Mouse (Mus musculus) hindbrain, postnatal 0 days (tissue): ENCODE measurements at regions not wholly inside any gene's neighbourhood (a gene's known extent, or its start where the extent isn't known, plus 50 kb on each side); places are given as distances from the start of the nearest gene placed in this dataset.
A peak's percentile ranks its signal among the peaks of the same experiment; 100 is the strongest.

Source experiments
- ATAC-seq: fragments of 200-750 bp; cut with Nextera tagmentation; 2 replicates; pipeline ENCODE4 v1.8.0; 2017; ENCODE audit warnings: mild to moderate bottlenecking, moderate TSS enrichment, moderate library complexity
- DNase-seq: peaks from one replicate; pipeline ENCODE4 v3.0.0-alpha.2; 2015; ENCODE audit warnings: low spot score
- H3K27ac ChIP-seq: fragments of 300-500 bp; sonication (generic); 2 replicates; pipeline ENCODE4 v1.5.1; 2014; ENCODE audit warnings: mild to moderate bottlenecking
- H3K27me3 ChIP-seq: fragments of 300-500 bp; sonication (generic); 2 replicates; pipeline ENCODE4 v1.6.1; 2014; ENCODE audit warnings: low read length, mixed read lengths; ENCODE audit not compliant: insufficient read depth
- H3K36me3 ChIP-seq: fragments of 300-500 bp; sonication (generic); 2 replicates; pipeline ENCODE4 v1.6.1; 2014; ENCODE audit warnings: low read length, mixed read lengths; ENCODE audit not compliant: insufficient read depth
- H3K4me1 ChIP-seq: fragments of 300-500 bp; sonication (generic); 2 replicates; pipeline ENCODE4 v1.6.1; 2014; ENCODE audit warnings: antibody characterized with exemption, low read length, mixed read lengths; ENCODE audit not compliant: insufficient read depth
- H3K4me2 ChIP-seq: fragments of 300-500 bp; sonication (generic); 2 replicates; pipeline ENCODE4 v1.6.1; 2014; ENCODE audit warnings: low read depth, mild to moderate bottlenecking, low read length, moderate library complexity, mixed read lengths
- H3K4me3 ChIP-seq: fragments of 300-500 bp; sonication (generic); 2 replicates; pipeline ENCODE4 v1.5.1; 2014; ENCODE audit warnings: low read length
- H3K9ac ChIP-seq: fragments of 300-500 bp; sonication (generic); replicated peaks from 2 replicates; pipeline ENCODE4 v1.6.1; 2014; ENCODE audit warnings: mild to moderate bottlenecking, low read length, moderate library complexity, mixed read lengths
- H3K9me3 ChIP-seq: fragments of 300-500 bp; sonication (generic); 2 replicates; pipeline ENCODE4 v1.6.1; 2016; ENCODE audit warnings: low read length, mixed read lengths
- CTCF ChIP-seq: IDR thresholded peaks from 2 replicates; pipeline ENCODE4 v1.5.1; 2016; ENCODE audit warnings: antibody characterized with exemption, control low read depth, low read depth
- WGBS: fragments of 180-500 bp; shearing (Covaris S2); extraction: QIAGEN DNeasy Blood & Tissue Kit; methylation state at CpG from one replicate; pipeline ENCODE4 v1.1.7; 2014; 5-methylcytosine and 5-hydroxymethylcytosine counted together

DNA sequence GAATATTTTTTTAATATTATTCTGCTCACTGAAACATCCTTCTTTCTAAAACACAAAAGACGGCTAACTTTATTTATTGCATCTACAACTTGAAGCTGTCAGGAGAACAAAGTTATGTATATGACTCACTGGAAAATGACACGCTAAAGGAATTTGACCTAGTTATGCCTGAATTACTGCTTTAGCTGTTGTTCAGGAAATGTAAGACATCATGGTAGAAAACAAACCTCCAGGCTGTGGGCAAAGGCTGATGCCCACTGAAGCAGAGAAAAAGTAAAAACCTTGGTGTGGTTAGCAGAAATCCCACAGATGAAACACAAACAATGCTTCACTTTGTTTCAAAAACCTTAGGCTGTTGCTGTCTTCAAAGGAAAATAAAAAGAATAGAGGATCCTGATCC is 136.5 kb upstream of the A730009L09Rik start:
- Histone ChIP-seq H3K36me3 (no peaks in the 10 kb centered on the region), H3K4me1 (no peaks in the 10 kb centered on the region), H3K4me3 (no peak overlapping the region), H3K4me2 (no peak overlapping the region), H3K27me3 (no peaks in the 10 kb centered on the region), H3K27ac (no peak overlapping the region), H3K9me3 (no peaks in the 10 kb centered on the region), H3K9ac (no peak overlapping the region)
- DNase-seq: no peak
- no peak for ATAC-seq
- TF ChIP-seq CTCF: no peak
- 82% methylated on average over 2 of the region's 2 CpGs for WGBS

DNA sequence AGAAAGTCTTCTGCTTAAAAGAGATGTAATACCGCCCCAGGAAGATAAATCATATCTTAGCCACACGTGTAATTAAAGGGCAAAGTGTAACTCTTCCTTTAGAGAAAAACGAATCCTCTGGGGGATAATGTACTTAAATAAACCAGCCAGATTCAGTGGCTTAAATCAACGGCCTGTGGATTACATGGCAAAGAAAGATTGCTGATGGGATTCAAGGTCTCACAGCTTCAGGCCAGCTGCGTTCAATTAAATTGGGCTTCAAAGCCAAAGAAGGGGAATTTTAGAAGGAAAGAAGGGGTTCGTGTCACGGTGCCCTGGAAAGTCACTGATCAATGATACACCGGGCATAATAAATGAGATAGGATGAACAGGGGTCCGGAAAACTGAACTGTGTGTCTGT is 123.2 kb upstream of the A730009L09Rik start:
- H3K4me2 ChIP-seq: no peak overlapping the region
- H3K9me3 ChIP-seq: no peaks in the 10 kb centered on the region
- WGBS: 63% methylated on average over 9 of the region's 9 CpGs
- DNase-seq (peak; percentile 6), ATAC-seq (no peak)
- H3K4me3 ChIP-seq: no peak overlapping the region
- H3K36me3 ChIP-seq: no peaks in the 10 kb centered on the region
- H3K4me1 ChIP-seq: no peaks in the 10 kb centered on the region
- no peaks in the 10 kb centered on the region for H3K27me3 ChIP-seq
- no peak for TF ChIP-seq CTCF
- no peak overlapping the region for H3K27ac ChIP-seq
- no peak overlapping the region for H3K9ac ChIP-seq

DNA sequence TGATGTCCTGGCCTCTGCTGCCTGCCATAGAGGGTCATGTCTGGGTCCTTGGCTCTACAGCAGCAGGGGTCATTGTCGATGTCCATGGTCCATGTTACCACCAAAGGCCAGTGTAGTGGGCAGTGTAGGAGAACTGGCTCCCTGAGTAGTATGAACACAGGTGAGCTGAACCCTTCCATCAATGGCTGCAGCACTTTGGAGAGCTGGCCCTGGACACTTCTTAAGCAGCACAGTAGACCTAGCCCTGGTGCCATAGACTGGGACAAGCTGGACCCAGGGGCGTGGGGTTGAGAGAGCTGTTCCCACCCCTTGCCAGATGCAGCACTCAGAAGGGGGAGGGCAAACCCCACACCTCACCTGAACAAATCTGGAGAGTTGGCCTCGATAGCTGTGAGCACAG is 120.0 kb upstream of the A730009L09Rik start:
- ATAC-seq: no peak

DNA sequence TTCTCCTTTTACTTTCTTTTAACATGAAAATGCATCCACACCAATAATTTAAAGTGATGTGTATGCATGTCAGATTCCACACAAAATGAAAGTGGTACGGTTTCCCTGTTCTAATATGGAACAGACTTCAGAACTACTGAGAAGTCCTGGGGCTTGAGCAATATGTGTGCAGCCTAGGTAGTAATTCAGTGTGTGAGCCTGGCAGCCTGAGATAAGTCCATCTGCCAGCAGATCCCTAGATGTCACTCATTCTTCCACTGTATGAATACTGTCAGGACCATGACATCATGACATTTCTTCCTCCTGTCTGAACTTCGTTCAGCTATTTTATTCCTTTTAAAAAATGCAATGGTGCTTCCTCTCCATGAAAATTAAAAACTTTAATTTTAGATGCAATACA is 93.3 kb upstream of the A730009L09Rik start:
- 68% methylated on average over 2 of the region's 2 CpGs for WGBS

More for the DNA sequence above, 120.0 kb upstream of the A730009L09Rik start:
- Histone ChIP-seq H3K9me3 (no peaks in the 10 kb centered on the region), H3K27me3 (no peaks in the 10 kb centered on the region), H3K4me1 (no peaks in the 10 kb centered on the region), H3K36me3 (no peaks in the 10 kb centered on the region), H3K9ac (no peak overlapping the region), H3K27ac (no peak overlapping the region), H3K4me2 (no peak overlapping the region), H3K4me3 (no peak overlapping the region)
- no peak for TF ChIP-seq CTCF
- no peak for DNase-seq
- WGBS: 79% methylated on average over 3 of the region's 3 CpGs

DNA sequence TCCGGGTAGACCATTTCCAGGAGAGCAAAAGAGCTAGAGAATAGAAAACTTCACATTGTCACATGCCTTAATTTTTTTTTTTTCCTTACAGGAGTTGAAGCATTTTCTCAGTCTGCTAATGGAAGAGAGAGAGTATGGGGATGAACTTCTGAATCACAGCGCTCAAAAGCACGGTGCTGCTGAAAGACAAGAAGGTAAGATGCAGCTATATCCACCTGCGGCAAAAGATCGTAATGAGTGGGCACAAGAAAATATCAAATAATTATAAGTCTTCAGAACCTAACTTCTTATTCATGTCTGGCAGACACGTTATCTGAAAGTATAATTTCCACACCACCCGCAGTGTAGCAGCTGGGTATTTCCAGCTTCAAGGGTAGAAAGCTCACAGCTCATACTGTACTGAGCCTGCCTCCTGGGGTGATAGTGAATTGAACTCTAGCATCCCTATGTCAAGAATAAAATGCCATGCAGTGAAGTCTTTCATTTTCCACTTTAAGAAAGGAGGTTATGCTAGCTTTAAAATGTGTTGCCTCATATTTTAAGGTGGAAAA is 87.9 kb upstream of the A730009L09Rik start:
- Histone ChIP-seq H3K4me2 (no peak overlapping the region), H3K27me3 (no peaks in the 10 kb centered on the region), H3K9me3 (no peaks in the 10 kb centered on the region), H3K27ac (no peak overlapping the region), H3K36me3 (no peaks in the 10 kb centered on the region), H3K4me3 (no peak overlapping the region), H3K4me1 (no peaks in the 10 kb centered on the region), H3K9ac (no peak overlapping the region)
- TF ChIP-seq CTCF: no peak
- 72% methylated on average over 7 of the region's 7 CpGs for WGBS
- no peak for DNase-seq
- ATAC-seq: no peak

More for the DNA sequence above, 93.3 kb upstream of the A730009L09Rik start:
- no peaks in the 10 kb centered on the region for H3K27me3 ChIP-seq
- TF ChIP-seq CTCF: no peak
- no peak overlapping the region for H3K4me2 ChIP-seq
- no peak overlapping the region for H3K9ac ChIP-seq
- H3K4me1 ChIP-seq: no peaks in the 10 kb centered on the region
- no peak for ATAC-seq
- no peak overlapping the region for H3K4me3 ChIP-seq
- peak; percentile 0 for DNase-seq
- H3K27ac ChIP-seq: no peak overlapping the region
- H3K36me3 ChIP-seq: no peaks in the 10 kb centered on the region
- H3K9me3 ChIP-seq: no peaks in the 10 kb centered on the region

DNA sequence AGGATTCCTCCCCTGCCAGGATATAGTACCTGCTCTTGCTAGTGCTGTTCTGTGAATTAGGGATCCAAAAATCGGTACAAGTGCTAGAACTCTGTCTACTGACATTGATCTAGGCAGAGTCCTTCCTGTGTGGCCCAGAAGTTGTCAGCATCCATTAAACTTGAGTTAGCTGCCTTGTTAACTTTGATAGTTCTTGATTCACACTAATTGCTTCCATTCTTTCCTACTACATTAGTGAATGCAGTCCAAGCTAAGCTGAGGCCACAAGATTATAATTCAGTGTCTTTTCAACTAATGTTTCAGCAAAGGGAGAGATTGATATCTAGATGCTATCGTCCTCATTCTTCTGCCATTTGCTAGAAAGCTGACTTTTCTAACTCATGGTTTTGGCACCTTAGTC is 58.3 kb upstream of the A730009L09Rik start:
- H3K4me3 ChIP-seq: no peak overlapping the region
- no peak for TF ChIP-seq CTCF
- WGBS: 85% methylated on average over 2 of the region's 2 CpGs

DNA sequence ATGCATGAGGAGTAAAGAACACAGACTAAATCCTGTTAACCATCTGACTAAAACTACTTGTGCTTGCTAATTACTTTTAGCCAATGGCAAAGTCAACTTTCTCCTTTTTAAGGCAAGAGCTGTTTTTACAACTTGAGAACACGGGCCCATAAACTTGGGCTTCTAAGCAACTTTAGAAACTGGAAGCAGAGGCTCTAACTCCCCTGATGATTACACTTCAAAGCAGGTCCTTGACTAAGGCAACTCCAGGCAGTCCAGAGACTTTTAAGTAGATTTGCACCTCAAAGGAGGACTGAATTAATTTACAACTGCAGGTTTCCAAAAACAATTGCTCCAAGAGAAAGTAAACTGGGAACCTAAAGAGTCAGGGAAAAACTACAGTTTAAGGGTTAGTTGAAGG is 52.8 kb upstream of the A730009L09Rik start:
- 15% methylated on average over 1 of the region's 1 CpGs for WGBS
- H3K4me3 ChIP-seq: no peak overlapping the region

More for the DNA sequence above, 58.3 kb upstream of the A730009L09Rik start:
- Histone ChIP-seq H3K36me3 (no peaks in the 10 kb centered on the region), H3K27ac (no peak overlapping the region), H3K9ac (no peak overlapping the region), H3K4me1 (no peaks in the 10 kb centered on the region), H3K4me2 (no peak overlapping the region), H3K9me3 (no peaks in the 10 kb centered on the region), H3K27me3 (no peaks in the 10 kb centered on the region)
- ATAC-seq: no peak
- DNase-seq: no peak

More for the DNA sequence above, 52.8 kb upstream of the A730009L09Rik start:
- no peak for TF ChIP-seq CTCF
- H3K27me3 ChIP-seq: no peaks in the 10 kb centered on the region
- no peaks in the 10 kb centered on the region for H3K9me3 ChIP-seq
- H3K36me3 ChIP-seq: no peaks in the 10 kb centered on the region
- DNase-seq (no peak), ATAC-seq (no peak)
- H3K4me2 ChIP-seq: no peak overlapping the region
- no peak overlapping the region for H3K9ac ChIP-seq
- no peak overlapping the region for H3K27ac ChIP-seq
- no peaks in the 10 kb centered on the region for H3K4me1 ChIP-seq
